Mouse (Mus musculus) liver, postnatal 0 days (tissue): ENCODE results near the gene Rpl37a.

Experiments used
- CTCF ChIP-seq: sonication (generic); IDR thresholded peaks from 2 replicates; pipeline ENCODE4 v1.5.1; 2016; ENCODE audit warnings: antibody characterized with exemption, low read depth
- EP300 ChIP-seq: IDR thresholded peaks from 2 replicates; pipeline ENCODE4 v1.6.1; 2016; ENCODE audit warnings: antibody characterized with exemption, low read depth, mild to moderate bottlenecking

GRCm38 (mm10) chr1:72716926-72717325 is 5.8 kb downstream of the Rpl37a start:
- TF ChIP-seq CTCF (peak; percentile 98), EP300 (no peak)
